Mouse (Mus musculus) embryonic facial prominence, embryonic 12.5 days (tissue): Measurements from ENCODE around the gene Taf15. TPM values are rescaled to one million over a fixed set of nuclear protein-coding genes. Genes with fewer than 3 reads are reported as not detected.

Experiments
- ATAC-seq: fragments of 200-750 bp; cut with Nextera tagmentation; 2 replicates; pipeline ENCODE4 v1.8.0; 2017; ENCODE audit not compliant: insufficient number of reproducible peaks, insufficient read depth, low FRiP score, low TSS enrichment
- H3K27ac ChIP-seq: fragments of 300-500 bp; sonication (generic); 2 replicates; pipeline ENCODE4 v1.5.1; 2016; ENCODE audit warnings: mild to moderate bottlenecking
- H3K27me3 ChIP-seq: fragments of 300-500 bp; sonication (generic); 2 replicates; pipeline ENCODE4 v1.6.1; 2016; ENCODE audit warnings: mild to moderate bottlenecking, moderate library complexity
- H3K36me3 ChIP-seq: fragments of 300-500 bp; sonication (generic); 2 replicates; pipeline ENCODE4 v1.6.1; 2016; ENCODE audit warnings: mild to moderate bottlenecking
- H3K4me1 ChIP-seq: fragments of 300-500 bp; sonication (generic); 2 replicates; pipeline ENCODE4 v1.6.1; 2016
- H3K4me2 ChIP-seq: fragments of 300-500 bp; sonication (generic); replicated peaks from 2 replicates; pipeline ENCODE4 v1.6.1; 2016; ENCODE audit warnings: mild to moderate bottlenecking, moderate library complexity
- H3K4me3 ChIP-seq: fragments of 300-500 bp; sonication (generic); 2 replicates; pipeline ENCODE4 v1.5.1; 2016; ENCODE audit warnings: mild to moderate bottlenecking
- H3K9ac ChIP-seq: fragments of 300-500 bp; sonication (generic); 2 replicates; pipeline ENCODE4 v1.6.1; 2016; ENCODE audit warnings: mild to moderate bottlenecking, moderate library complexity
- H3K9me3 ChIP-seq: fragments of 300-500 bp; sonication (generic); 2 replicates; pipeline ENCODE4 v1.6.1; 2016; ENCODE audit warnings: mild to moderate bottlenecking, moderate library complexity
- WGBS: fragments of 180-500 bp; shearing (Covaris S2); methylation state at CpG from one replicate; pipeline ENCODE4 v1.1.7; 2016; 5-methylcytosine and 5-hydroxymethylcytosine counted together
- polyA plus RNA-seq: library from polyadenylated mRNA; unstranded; fragments of >200 nt; fragmentation: Nextera tagmentation; extraction: Ambion mirVana; gene quantifications from 2 replicates; pipeline ENCODE4 v1.2.1, GENCODE M21; 2016

Taf15 gene
- 14.5 and 15.5 TPM in 2 replicates for polyA plus RNA-seq

DNA sequence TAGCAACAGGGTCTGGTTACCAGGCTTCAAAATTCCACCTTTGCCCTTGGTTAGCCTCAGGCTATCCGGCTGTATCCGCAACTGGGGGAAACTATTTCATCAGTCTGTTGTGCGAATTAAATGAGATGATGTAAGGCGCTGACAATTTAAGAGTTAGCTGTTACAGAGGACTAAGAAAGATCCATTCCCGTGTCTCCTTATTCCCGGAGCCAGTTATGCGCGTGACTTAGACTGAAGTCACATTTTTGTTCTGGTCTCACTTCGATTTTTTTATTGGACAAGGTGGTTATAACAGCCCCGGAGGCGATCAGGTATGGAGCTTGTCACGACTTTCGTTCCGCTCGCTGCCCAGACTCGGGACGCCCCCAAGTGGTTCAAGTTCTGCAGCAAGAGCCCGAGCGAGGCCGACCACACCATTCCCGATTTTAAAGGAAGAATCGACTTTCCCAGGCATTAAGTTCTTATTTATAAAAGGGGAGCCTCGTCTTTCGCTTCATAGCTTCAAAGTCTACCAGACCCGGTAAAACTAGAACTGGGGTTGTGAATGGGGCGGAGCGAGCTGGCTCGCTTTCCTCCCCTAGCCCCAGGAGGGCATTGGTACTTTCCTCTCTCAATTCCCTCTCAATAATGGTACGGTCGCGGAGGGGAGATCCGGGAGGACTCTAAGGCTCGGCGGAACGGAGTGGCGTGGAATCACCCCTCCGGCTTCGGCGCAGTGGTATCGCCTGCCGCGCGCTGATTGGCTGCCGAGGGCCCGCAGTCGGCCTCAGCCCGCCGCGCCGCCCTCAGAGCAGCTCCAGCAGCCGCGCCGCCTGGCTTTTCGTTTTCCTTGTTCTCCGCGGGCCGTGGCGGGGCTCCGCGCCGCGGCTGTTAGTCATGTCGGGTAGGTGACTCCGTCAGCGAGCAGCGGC, at the start of gene Taf15:
Gene Taf15 (plus strand): TSS at position 763 of the 911 bp plus-strand sequence.
- H3K4me1 ChIP-seq = peaks cover 13% of the 10 kb centered on the region
- WGBS = under 1% methylated on average over 66 of the region's 66 CpGs
- peak within 1 kb of the TSS; percentile 92 for H3K9ac ChIP-seq
- H3K4me3 ChIP-seq = peak within 1 kb of the TSS; percentile 91
- peak; percentile 99 for ATAC-seq
- H3K27me3 ChIP-seq = no peaks in the 10 kb centered on the region
- no peaks in the 10 kb centered on the region for H3K9me3 ChIP-seq
- H3K36me3 ChIP-seq = 0 out of 2 replicates have a peak, but pooled peaks cover 7% of the 10 kb centered on the region
- peak within 1 kb of the TSS; percentile 97 for H3K27ac ChIP-seq
- H3K4me2 ChIP-seq = peak within 1 kb of the TSS; percentile 87

DNA sequence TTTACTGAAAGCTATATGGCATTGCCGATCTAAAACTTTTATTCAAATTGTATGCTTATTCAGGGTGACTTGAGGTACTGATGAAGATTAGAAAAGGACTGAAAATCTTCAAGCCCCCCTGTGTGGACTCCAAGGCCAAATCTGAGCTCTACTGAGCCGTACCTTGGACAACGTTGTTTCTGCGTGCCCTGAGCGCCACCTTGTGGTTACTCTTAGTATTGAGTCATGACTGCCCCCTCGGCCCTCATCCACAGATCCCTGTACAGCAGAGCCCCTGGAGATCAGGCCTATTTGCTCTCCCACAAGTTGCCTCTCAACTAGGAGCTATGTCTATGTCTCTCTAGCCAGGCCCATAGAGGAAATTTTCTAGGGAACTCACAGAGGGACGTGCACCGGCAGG, 48.2 kb upstream of the Taf15 start:
- no peaks in the 10 kb centered on the region for H3K9me3 ChIP-seq
- peaks cover 46% of the 10 kb centered on the region for H3K27me3 ChIP-seq
- no peak for ATAC-seq
- no peak overlapping the region for H3K27ac ChIP-seq
- 0 out of 2 replicates have a peak, but pooled peaks cover 3% of the 10 kb centered on the region for H3K4me1 ChIP-seq
- H3K4me2 ChIP-seq = no peak overlapping the region
- 7% methylated on average over 8 of the region's 8 CpGs for WGBS
- no peak overlapping the region for H3K9ac ChIP-seq
- no peaks in the 10 kb centered on the region for H3K36me3 ChIP-seq
- no peak overlapping the region for H3K4me3 ChIP-seq

DNA sequence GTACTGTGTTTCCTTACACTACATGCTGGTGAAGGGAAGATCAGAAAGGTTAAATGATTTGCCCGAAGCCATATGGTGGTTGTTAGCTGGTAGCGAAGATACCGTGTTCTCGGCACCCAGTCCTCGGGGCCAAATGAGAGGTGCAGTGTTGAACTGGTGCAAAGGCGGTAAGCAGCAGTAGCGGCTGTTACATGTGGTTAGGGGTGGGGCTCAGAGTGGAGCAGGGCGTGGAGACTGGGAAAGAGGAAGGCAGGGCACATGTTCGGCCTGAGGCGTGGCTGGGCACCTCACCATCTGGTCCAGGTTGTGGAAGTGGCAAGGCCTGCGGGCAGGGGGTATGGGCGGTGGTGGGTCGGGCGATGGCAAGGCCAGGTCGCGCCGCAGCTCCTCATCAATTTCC, 45.9 kb upstream of the Taf15 start:
- Histone ChIP-seq H3K9ac (no peak overlapping the region), H3K27ac (no peak overlapping the region), H3K27me3 (peaks cover 37% of the 10 kb centered on the region), H3K9me3 (no peaks in the 10 kb centered on the region), H3K4me1 (0 out of 2 replicates have a peak, but pooled peaks cover 3% of the 10 kb centered on the region), H3K36me3 (no peaks in the 10 kb centered on the region), H3K4me3 (no peak overlapping the region), H3K4me2 (peak overlapping the region; percentile 15; the same call in 1 of the 2 replicates)
- WGBS = 29% methylated on average over 17 of the region's 17 CpGs
- no peak for ATAC-seq

DNA sequence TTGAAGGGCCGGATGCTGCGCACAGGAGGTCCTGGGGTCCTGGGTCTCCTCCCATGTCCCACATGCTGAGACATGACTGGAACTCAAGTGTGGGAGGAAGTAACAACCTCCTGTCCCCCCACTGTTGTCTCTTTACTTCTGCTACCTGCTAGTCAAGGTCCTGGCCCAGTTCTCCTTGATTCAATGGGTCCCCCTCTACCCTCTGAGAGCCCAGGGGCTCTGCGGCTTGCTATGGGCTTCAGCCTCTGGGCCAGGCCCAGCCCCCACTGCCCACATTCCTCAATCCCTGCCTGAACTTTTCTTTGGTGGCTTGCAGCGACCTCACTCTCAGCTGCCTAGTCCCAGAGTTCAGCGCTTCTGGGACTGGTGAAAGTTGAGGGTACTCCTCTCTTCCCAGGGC, 43.5 kb upstream of the Taf15 start, which contains the start of gene Gas2l2:
Gene Gas2l2 (minus strand): TSS at position 101 of the 400 bp plus-strand sequence.
- H3K9me3 ChIP-seq = no peaks in the 10 kb centered on the region
- no peaks in the 10 kb centered on the region for H3K36me3 ChIP-seq
- peaks cover 37% of the 10 kb centered on the region for H3K27me3 ChIP-seq
- peak within 1 kb of the TSS; percentile 10 for H3K4me2 ChIP-seq
- no peak for ATAC-seq
- 0 out of 2 replicates have a peak, but pooled peaks cover 3% of the 10 kb centered on the region for H3K4me1 ChIP-seq
- H3K27ac ChIP-seq = no peak within 1 kb of the TSS
- H3K4me3 ChIP-seq = no peak within 1 kb of the TSS
- 47% methylated on average over 5 of the region's 5 CpGs for WGBS
- peak within 1 kb of the TSS; percentile 7; the same call in 1 of the 2 replicates for H3K9ac ChIP-seq

DNA sequence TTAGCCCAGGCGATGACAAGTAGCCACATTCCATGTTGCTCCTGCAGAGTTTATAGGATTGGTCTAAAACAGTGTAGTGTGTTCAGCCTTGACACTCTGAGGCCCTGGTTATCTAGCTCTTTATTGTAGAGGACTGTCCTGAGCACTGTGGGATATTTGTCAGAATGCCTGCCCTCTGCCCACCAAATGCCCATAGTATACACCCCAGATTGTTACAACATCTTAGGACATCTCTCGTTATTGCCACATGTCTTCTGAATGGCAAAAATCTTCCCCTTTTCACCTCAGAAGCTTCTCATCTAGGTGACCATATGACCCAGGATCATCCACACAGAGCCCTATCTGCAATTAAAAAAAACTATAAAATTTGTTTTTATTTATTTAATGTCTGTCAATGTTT, 40.4 kb upstream of the Taf15 start:
- 82% methylated on average over 2 of the region's 2 CpGs for WGBS

DNA sequence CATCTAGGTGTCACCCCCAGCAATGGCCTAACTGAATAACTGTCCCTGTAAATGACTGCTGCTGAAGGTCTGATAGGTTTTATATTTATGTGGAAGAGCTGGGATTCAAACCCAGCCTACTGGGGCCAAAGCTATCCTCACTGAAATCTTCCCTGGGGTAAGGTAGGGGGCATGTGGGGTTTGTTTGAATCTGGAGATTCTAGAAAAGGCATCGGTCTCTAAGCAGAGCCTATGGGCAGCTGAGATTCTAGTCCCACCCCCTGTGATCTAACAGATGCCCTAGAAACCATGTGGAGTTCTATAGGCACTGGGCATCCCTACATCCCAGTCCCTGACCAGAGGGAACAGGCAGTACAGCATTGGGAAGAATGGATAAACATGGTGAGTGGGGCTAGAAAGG, 35.5 kb upstream of the Taf15 start, which contains the start of gene 1700020L24Rik:
Gene 1700020L24Rik (plus strand): TSS at position 301 of the 400 bp plus-strand sequence.
- 86% methylated on average over 1 of the region's 1 CpGs for WGBS
- Histone ChIP-seq H3K9ac (no peak within 1 kb of the TSS), H3K4me1 (no peaks in the 10 kb centered on the region; the same call in 1 of the 2 replicates), H3K4me2 (no peak within 1 kb of the TSS), H3K27me3 (peaks cover 16% of the 10 kb centered on the region), H3K4me3 (no peak within 1 kb of the TSS), H3K9me3 (no peaks in the 10 kb centered on the region), H3K36me3 (no peaks in the 10 kb centered on the region), H3K27ac (no peak within 1 kb of the TSS)
- no peak for ATAC-seq

More for the DNA sequence above, 40.4 kb upstream of the Taf15 start:
- Histone ChIP-seq H3K27me3 (peaks cover 19% of the 10 kb centered on the region; the same call in 1 of the 2 replicates), H3K4me1 (0 out of 2 replicates have a peak, but pooled peaks cover 3% of the 10 kb centered on the region), H3K9ac (no peak overlapping the region), H3K4me3 (no peak overlapping the region), H3K27ac (no peak overlapping the region), H3K4me2 (no peak overlapping the region), H3K36me3 (no peaks in the 10 kb centered on the region), H3K9me3 (no peaks in the 10 kb centered on the region)
- no peak for ATAC-seq

DNA sequence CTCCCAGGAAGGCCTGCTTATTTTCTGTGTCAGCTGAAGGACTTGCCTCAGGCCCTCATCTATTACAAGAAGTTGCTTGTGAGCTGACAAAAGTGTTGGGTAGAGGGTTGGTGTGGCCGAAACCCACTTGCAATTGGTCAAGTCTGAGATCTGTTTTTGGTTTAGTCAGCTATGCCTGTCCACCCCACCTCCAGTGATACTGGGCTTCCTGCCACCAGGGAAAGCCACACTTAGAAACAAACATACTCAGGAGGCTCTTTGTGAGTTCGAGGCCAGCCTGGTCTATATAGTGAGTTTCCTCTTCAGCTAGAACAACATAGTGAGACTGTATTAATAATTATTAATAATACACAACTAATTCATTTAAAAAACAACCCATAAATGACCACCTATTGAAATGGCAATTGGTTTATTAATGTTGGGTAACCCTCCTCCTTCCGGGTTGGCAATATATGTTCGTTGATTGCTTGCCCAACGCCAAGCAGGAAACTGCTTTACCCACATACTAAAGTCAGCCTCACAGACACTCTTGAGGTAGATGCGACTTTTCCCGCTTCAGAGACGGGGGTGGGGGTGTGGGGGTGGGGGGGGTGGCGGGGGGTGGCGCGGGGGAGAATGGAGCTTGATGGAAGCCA, 33.3 kb upstream of the Taf15 start:
- 42% methylated on average over 8 of the region's 11 CpGs for WGBS
- Histone ChIP-seq H3K9ac (peak overlapping the region; percentile 59; the same call in 1 of the 2 replicates), H3K27ac (no peak overlapping the region)

DNA sequence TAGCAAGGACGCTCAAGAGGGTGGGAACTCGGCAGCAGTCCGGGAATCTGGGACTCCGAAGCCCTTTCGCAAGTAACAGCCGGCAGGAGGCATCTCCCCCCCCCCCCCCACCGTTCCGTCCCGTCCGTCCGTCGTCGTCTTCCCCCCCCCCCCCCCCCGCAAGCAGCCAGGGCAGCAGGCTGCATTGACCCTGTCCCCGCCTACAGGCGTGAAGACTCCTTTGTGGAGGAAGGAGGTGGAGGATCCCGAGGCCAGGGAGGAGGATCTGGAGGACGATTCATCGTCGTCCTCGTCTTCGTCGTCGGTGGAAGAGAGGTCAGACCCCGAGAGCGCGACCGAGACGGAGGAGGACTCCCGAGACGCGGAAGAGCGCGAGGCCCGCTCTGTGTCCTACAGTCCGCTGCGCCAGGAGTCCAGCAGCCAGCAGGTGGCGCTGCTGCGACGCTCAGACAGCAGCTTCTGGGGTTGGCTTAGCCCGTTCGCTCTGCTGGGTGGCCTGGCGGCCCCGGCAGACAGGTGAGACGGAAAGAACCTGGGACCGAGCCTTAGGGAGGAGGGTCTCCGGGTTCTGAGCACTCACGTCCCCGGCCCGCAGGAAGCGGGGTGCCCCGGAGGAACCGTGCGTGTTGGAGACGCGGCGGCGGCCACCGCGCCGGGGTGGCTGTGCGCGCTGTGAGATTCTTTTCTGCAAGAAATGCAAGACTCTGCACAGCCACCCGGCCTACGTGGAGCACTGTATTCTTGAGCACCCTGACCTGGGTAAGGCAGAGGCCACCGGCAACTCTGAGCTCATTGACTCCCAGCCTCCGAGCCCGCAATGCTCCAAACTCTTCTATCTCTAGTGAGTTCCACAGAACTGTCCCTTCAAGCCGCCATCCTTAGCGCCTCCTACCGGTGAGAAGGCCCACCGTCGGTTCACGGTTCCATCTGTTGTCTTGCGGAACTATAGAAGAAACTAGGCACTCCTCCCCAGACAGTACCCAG, 32.5 kb upstream of the Taf15 start:
- Histone ChIP-seq H3K4me2 (peak overlapping the region; percentile 86), H3K9ac (peak overlapping the region; percentile 59), H3K4me3 (peak overlapping the region; percentile 49), H3K4me1 (peaks cover 10% of the 10 kb centered on the region; the same call in 1 of the 2 replicates), H3K27ac (no peak overlapping the region), H3K36me3 (no peaks in the 10 kb centered on the region), H3K27me3 (peaks cover 46% of the 10 kb centered on the region), H3K9me3 (no peaks in the 10 kb centered on the region)
- under 1% methylated on average over 59 of the region's 75 CpGs for WGBS
- ATAC-seq = peak; percentile 88

More for the DNA sequence above, 33.3 kb upstream of the Taf15 start:
- Histone ChIP-seq H3K4me2 (peak overlapping the region; percentile 86), H3K36me3 (no peaks in the 10 kb centered on the region), H3K4me3 (peak overlapping the region; percentile 49), H3K27me3 (peaks cover 37% of the 10 kb centered on the region), H3K4me1 (peaks cover 6% of the 10 kb centered on the region; the same call in 1 of the 2 replicates), H3K9me3 (no peaks in the 10 kb centered on the region)
- ATAC-seq = no peak

DNA sequence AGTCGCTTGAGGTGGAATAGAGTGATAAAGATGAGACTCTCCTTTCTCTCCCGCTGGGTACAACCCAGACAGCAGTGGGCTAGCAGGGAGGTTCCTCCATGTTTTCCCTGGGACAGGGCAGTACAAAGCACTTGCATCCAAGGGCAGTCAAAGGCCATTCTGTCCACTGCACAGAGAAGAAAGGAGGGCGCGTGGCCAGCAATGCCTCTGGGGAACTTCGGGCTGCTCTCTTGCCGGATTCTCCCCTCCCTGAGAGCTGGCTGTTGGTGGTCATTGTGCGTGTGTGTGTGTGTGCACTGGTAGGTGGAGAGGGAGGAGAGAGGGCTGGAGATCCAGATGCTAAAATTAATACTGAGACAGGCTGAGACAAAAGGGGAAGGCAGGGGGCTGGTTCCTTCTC, 31.7 kb upstream of the Taf15 start:
- peak overlapping the region; percentile 86 for H3K4me2 ChIP-seq
- peaks cover 10% of the 10 kb centered on the region; the same call in 1 of the 2 replicates for H3K4me1 ChIP-seq
- ATAC-seq = no peak
- H3K36me3 ChIP-seq = no peaks in the 10 kb centered on the region
- WGBS = 33% methylated on average over 6 of the region's 7 CpGs
- H3K9ac ChIP-seq = 0 out of 2 replicates have a peak overlapping the region, but pooled peaks have one; percentile 59
- H3K27me3 ChIP-seq = peaks cover 50% of the 10 kb centered on the region
- no peak overlapping the region for H3K27ac ChIP-seq
- no peak overlapping the region for H3K4me3 ChIP-seq
- no peaks in the 10 kb centered on the region for H3K9me3 ChIP-seq

DNA sequence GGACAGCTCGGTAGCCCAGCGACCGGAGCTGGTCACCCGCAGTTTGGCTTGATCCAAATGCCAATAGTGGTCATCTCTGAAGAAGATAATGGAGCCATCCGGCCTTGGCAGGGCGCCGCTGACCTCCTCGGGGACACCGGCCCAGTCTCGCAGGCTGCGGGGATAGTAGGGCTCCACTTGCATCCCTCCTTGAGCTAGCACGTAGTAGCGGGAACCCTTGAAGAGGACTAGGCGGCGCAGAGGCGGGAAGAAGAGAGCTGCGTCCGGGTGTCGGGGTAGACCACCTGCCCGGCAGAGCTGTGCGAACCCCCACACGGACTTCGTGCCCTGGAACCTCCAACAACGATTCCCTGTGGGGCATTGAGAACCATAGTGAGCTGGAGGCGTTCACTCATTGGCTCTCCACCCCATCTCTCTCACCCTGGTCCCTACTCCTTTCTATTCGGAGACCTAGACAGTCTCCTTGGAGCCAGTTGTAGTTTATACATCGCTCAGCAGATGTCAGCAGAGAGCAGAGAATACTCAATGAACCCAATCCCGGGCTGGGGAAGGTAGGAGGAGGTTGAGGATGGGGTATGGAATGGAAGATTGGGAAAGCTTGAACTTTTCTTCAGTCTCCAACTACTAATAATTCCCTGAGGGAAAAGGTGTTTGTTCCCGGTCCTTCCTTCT, 30.2 kb upstream of the Taf15 start:
- ATAC-seq = no peak
- H3K36me3 ChIP-seq = no peaks in the 10 kb centered on the region
- H3K27ac ChIP-seq = no peak overlapping the region
- H3K4me3 ChIP-seq = 0 out of 2 replicates have a peak overlapping the region, but pooled peaks have one; percentile 13
- 12% methylated on average over 29 of the region's 29 CpGs for WGBS
- H3K4me2 ChIP-seq = peak overlapping the region; percentile 40
- peaks cover 56% of the 10 kb centered on the region for H3K27me3 ChIP-seq
- no peaks in the 10 kb centered on the region for H3K9me3 ChIP-seq
- H3K4me1 ChIP-seq = peaks cover 10% of the 10 kb centered on the region; the same call in 1 of the 2 replicates
- H3K9ac ChIP-seq = no peak overlapping the region
